Mouse (Mus musculus): ENCODE results near the gene Rnf208. TPM values are rescaled to one million over a fixed set of nuclear protein-coding genes. Genes with fewer than 3 reads are reported as not detected.

The Rnf208 gene
- polyA plus RNA-seq, 1 experiment from 2014 or later, result 19.8 TPM

DNA sequence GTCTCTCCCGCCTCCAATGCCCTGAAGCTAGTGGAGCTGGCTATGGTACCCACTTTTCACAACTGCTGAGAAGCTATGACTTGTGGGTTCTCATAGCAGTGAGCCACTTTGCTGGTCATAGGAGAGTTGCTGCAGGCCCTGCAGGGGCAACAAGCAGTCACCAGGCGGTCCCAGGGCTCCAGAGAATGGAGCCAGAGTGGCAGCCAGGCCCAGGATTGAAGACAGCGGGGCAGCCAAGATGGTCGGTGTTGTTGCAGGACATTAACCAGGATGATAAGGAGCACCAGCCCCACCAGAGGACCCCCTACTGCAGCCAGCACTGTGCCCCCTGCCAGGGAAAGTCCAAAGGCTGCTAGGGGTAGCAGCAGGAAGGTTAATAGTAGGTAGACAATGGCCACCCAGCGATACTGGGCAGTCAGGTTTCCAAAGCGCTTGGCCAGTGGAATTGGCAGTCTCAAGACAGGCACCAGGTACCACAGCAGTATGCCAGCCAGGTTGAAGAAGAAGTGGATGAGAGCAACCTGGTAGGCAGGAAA, 13.0 kb upstream of the Rnf208 start:
- Histone ChIP-seq H3K4me2 (replicated peaks; ENCODE audit: low read depth, low read length) (no peak overlapping the region), H3K27me3 (ENCODE audit: control insufficient read depth, insufficient read depth, low read length) (no peaks in the 10 kb centered on the region), H3K9ac (ENCODE audit: low read depth, low read length) (no peak overlapping the region), H3K36me3 (ENCODE audit: control insufficient read depth, insufficient read depth, low read length) (no peaks in the 10 kb centered on the region), H3K4me3 (ENCODE audit: low read length) (no peak overlapping the region), H3K27ac (ENCODE audit: low read depth, low read length) (no peak overlapping the region), H3K4me1 (ENCODE audit: control insufficient read depth, insufficient read depth, low read length) (peaks cover 12% of the 10 kb centered on the region; the same call in 1 of the 2 replicates), H3K9me3 (ENCODE audit: control insufficient read depth, low read length) (no peaks in the 10 kb centered on the region)
- WGBS, result 68% methylated on average over 6 of the region's 6 CpGs
- ATAC-seq (ENCODE audit: low FRiP score, low TSS enrichment), result no peak

DNA sequence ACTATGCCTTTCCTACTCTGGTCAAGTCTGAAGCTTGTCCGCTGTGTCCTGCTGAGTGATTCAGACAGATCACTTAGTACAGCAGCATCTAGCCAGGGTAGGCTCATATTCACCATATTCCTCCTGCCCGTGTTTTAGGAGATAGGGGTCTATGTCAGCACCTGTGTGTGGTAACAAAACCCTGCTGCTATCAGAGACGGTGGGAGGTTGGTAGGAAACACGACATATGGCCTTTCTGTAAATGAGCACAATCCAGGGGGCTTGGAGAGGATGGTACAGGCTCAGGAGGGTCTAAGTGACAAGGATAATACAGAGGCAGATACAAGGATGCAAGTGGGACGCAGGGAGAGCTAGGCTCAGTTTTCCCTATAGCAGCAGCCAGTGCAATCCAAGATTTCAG, 12.5 kb upstream of the Rnf208 start:
- H3K36me3 ChIP-seq (ENCODE audit: control insufficient read depth, insufficient read depth, low read length), result no peaks in the 10 kb centered on the region
- no peaks in the 10 kb centered on the region for H3K27me3 ChIP-seq (ENCODE audit: control insufficient read depth, insufficient read depth, low read length)
- ATAC-seq (ENCODE audit: low FRiP score, low TSS enrichment), result no peak
- no peak overlapping the region for H3K4me2 ChIP-seq (replicated peaks; ENCODE audit: low read depth, low read length)
- no peak overlapping the region for H3K9ac ChIP-seq (ENCODE audit: low read depth, low read length)
- no peak overlapping the region for H3K4me3 ChIP-seq (ENCODE audit: low read length)
- no peaks in the 10 kb centered on the region for H3K9me3 ChIP-seq (ENCODE audit: control insufficient read depth, low read length)
- no peak overlapping the region for H3K27ac ChIP-seq (ENCODE audit: low read depth, low read length)
- peaks cover 12% of the 10 kb centered on the region; the same call in 1 of the 2 replicates for H3K4me1 ChIP-seq (ENCODE audit: control insufficient read depth, insufficient read depth, low read length)
- 78% methylated on average over 5 of the region's 5 CpGs for WGBS

DNA sequence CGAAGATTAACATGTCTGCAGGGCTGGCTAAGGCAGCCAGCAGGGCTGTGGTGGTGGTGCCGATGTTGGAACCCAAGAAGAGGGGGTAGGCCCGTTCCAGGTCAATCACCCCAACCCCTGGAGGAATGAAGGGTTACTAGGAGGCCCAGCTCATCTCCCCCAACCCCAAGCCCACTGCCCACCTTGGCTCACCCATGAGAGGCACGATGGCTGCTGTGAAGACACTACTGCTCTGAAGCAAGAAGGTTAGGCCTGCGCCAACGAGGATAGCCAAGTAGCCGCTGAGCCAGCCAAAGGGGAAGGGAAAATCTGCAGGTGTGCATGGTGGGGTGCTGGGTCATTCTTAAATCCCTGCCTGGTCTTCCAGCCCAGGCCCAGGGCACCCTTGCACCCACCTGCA, 11.5 kb upstream of the Rnf208 start:
- no peaks in the 10 kb centered on the region for H3K27me3 ChIP-seq (ENCODE audit: control insufficient read depth, insufficient read depth, low read length)
- 86% methylated on average over 7 of the region's 7 CpGs for WGBS
- ATAC-seq (ENCODE audit: low FRiP score, low TSS enrichment), result no peak

DNA sequence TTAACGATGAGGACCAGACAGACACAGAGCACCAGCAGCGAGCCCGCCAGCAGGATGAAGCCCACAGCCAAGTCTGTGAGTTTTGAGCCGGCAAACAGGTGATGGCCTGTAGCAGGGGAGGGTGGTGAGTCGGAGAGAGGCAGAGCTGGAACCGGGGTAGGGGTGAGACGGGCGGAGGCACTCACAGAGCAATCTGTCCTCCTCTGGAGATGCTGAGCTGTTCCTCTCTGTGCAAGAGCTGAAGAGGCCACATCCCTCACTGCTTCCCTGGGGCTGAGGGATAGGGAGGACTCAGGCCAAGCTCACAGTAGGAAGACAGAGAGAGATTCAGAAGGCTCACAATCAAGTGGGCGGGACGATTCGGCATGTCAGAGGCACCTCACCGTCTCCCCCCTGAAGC, 11.0 kb upstream of the Rnf208 start:
- no peak overlapping the region for H3K9ac ChIP-seq (ENCODE audit: low read depth, low read length)
- H3K27ac ChIP-seq (ENCODE audit: low read depth, low read length), result no peak overlapping the region
- WGBS, result 57% methylated on average over 12 of the region's 12 CpGs
- no peaks in the 10 kb centered on the region for H3K9me3 ChIP-seq (ENCODE audit: control insufficient read depth, low read length)
- no peaks in the 10 kb centered on the region for H3K36me3 ChIP-seq (ENCODE audit: control insufficient read depth, insufficient read depth, low read length)
- H3K4me3 ChIP-seq (ENCODE audit: low read length), result no peak overlapping the region
- H3K4me1 ChIP-seq (ENCODE audit: control insufficient read depth, insufficient read depth, low read length), result peaks cover 5% of the 10 kb centered on the region; the same call in 1 of the 2 replicates
- no peak for ATAC-seq (ENCODE audit: low FRiP score, low TSS enrichment)
- no peaks in the 10 kb centered on the region for H3K27me3 ChIP-seq (ENCODE audit: control insufficient read depth, insufficient read depth, low read length)
- no peak overlapping the region for H3K4me2 ChIP-seq (replicated peaks; ENCODE audit: low read depth, low read length)

More for the DNA sequence above, 11.5 kb upstream of the Rnf208 start:
- H3K27ac ChIP-seq (ENCODE audit: low read depth, low read length), result no peak overlapping the region
- H3K36me3 ChIP-seq (ENCODE audit: control insufficient read depth, insufficient read depth, low read length), result no peaks in the 10 kb centered on the region
- H3K4me1 ChIP-seq (ENCODE audit: control insufficient read depth, insufficient read depth, low read length), result peaks cover 9% of the 10 kb centered on the region; the same call in 1 of the 2 replicates
- H3K4me2 ChIP-seq (replicated peaks; ENCODE audit: low read depth, low read length), result no peak overlapping the region
- no peak overlapping the region for H3K9ac ChIP-seq (ENCODE audit: low read depth, low read length)
- no peaks in the 10 kb centered on the region for H3K9me3 ChIP-seq (ENCODE audit: control insufficient read depth, low read length)
- no peak overlapping the region for H3K4me3 ChIP-seq (ENCODE audit: low read length)

DNA sequence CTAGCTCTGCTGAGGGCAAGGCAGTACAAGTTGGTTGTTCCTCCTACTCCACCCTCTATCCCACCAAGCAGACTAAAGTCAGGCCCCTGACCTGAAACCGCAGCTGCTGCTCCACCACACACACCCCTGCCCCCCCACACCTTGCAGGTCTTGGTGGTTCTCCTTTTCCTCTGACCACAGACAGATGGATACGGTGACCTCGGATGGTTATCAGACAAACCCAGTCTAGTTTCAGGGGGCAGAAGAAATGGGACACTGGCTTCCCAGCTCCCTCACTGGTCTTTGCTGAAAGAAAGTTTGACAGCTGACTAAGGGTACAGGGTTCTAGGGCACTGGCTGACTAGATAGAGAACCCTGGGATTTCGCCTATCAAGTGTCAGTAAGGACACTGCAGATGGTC, 8.6 kb upstream of the Rnf208 start:
- Histone ChIP-seq H3K4me2 (replicated peaks; ENCODE audit: low read depth, low read length) (no peak overlapping the region), H3K27ac (ENCODE audit: low read depth, low read length) (no peak overlapping the region), H3K36me3 (ENCODE audit: control insufficient read depth, insufficient read depth, low read length) (no peaks in the 10 kb centered on the region), H3K4me3 (ENCODE audit: low read length) (no peak overlapping the region), H3K27me3 (ENCODE audit: control insufficient read depth, insufficient read depth, low read length) (no peaks in the 10 kb centered on the region), H3K4me1 (ENCODE audit: control insufficient read depth, insufficient read depth, low read length) (no peaks in the 10 kb centered on the region), H3K9me3 (ENCODE audit: control insufficient read depth, low read length) (no peaks in the 10 kb centered on the region), H3K9ac (ENCODE audit: low read depth, low read length) (no peak overlapping the region)
- 85% methylated on average over 4 of the region's 4 CpGs for WGBS
- ATAC-seq (ENCODE audit: low FRiP score, low TSS enrichment), result no peak

- Histone ChIP-seq H3K27me3 (ENCODE audit: control insufficient read depth, insufficient read depth, low read length) (no peaks in the 10 kb centered on the region), H3K4me3 (ENCODE audit: low read length) (no peak within 1 kb of the TSS), H3K4me2 (replicated peaks; ENCODE audit: low read depth, low read length) (no peak within 1 kb of the TSS), H3K4me1 (ENCODE audit: control insufficient read depth, insufficient read depth, low read length) (no peaks in the 10 kb centered on the region), H3K9ac (ENCODE audit: low read depth, low read length) (no peak within 1 kb of the TSS), H3K27ac (ENCODE audit: low read depth, low read length) (no peak within 1 kb of the TSS), H3K9me3 (ENCODE audit: control insufficient read depth, low read length) (no peaks in the 10 kb centered on the region), H3K36me3 (ENCODE audit: control insufficient read depth, insufficient read depth, low read length) (no peaks in the 10 kb centered on the region)
- 68% methylated on average over 3 of the region's 3 CpGs for WGBS
- ATAC-seq (ENCODE audit: low FRiP score, low TSS enrichment), result no peak
Observed at GRCm38 (mm10) chr2:25234050-25234449, 8.0 kb upstream of the Rnf208 start, which contains the start of gene Slc34a3. TSS of gene Slc34a3 (minus strand) at chr2:25234364.

DNA sequence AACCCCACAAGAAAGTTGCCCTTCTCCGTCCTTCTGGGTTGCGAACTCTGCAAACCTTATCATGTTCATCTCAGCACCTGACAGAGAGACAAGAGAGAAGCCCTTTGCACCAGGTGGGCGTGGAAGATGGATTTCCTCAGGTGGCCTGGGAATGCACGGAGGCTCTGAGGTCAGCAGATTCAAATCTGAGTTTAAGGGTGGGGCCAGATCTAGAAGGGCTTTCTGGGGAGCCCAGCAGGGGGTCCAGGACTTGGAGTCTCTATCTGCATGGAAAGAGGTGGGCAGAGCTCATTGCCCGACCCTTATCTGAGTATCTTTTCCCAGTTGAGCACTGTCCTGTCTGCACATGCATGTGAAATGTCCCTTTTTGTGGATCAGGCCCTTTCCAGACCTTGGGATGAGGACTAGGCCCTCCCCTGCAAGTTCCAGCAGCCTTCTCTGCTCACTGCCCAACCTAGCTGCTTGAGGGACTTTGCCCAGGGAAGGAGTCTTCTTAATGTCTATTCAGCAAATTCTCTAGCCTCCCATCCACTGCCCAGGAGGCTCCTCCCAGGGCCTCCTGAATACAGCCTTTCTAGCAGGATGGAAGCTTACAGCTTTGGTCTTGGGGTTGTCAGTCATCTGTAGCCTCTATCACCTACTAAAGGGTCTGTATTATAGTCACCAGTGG, 7.4 kb upstream of the Rnf208 start:
- no peak overlapping the region for H3K27ac ChIP-seq (ENCODE audit: low read depth, low read length)
- no peaks in the 10 kb centered on the region for H3K36me3 ChIP-seq (ENCODE audit: control insufficient read depth, insufficient read depth, low read length)
- no peak overlapping the region for H3K4me2 ChIP-seq (replicated peaks; ENCODE audit: low read depth, low read length)
- 68% methylated on average over 5 of the region's 5 CpGs for WGBS
- no peaks in the 10 kb centered on the region for H3K27me3 ChIP-seq (ENCODE audit: control insufficient read depth, insufficient read depth, low read length)
- H3K4me3 ChIP-seq (ENCODE audit: low read length), result no peak overlapping the region
- H3K9ac ChIP-seq (ENCODE audit: low read depth, low read length), result no peak overlapping the region
- ATAC-seq (ENCODE audit: low FRiP score, low TSS enrichment), result no peak
- H3K4me1 ChIP-seq (ENCODE audit: control insufficient read depth, insufficient read depth, low read length), result no peaks in the 10 kb centered on the region
- H3K9me3 ChIP-seq (ENCODE audit: control insufficient read depth, low read length), result no peaks in the 10 kb centered on the region

DNA sequence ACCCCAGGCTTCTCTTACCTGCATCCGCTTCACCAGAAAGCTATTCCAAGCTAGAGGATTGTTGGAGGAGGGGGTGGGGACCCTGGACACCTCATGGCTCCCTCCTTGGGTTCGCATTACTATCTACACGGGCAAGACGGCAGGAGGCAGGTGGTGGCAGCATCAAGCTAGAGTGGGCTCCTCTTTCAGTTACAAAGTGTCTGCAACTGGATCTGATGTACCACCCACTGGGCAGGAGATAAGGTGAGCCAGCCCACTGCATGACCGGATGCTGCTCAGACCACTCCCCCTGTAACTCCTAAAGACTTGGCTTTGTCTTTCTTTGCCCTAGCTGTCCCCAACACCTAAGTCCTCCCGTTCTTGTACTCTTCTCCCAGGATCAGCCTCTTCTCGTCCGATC, 5.4 kb upstream of the Rnf208 start, which contains the start of gene Rnf224:
TSS of gene Rnf224 (minus strand) at position 174 of the 400 bp plus-strand sequence.
- Histone ChIP-seq H3K9me3 (ENCODE audit: control insufficient read depth, low read length) (no peaks in the 10 kb centered on the region), H3K4me3 (ENCODE audit: low read length) (no peak within 1 kb of the TSS), H3K4me2 (replicated peaks; ENCODE audit: low read depth, low read length) (no peak within 1 kb of the TSS), H3K9ac (ENCODE audit: low read depth, low read length) (no peak within 1 kb of the TSS), H3K27me3 (ENCODE audit: control insufficient read depth, insufficient read depth, low read length) (no peaks in the 10 kb centered on the region), H3K36me3 (ENCODE audit: control insufficient read depth, insufficient read depth, low read length) (no peaks in the 10 kb centered on the region), H3K4me1 (ENCODE audit: control insufficient read depth, insufficient read depth, low read length) (peaks cover 5% of the 10 kb centered on the region; the same call in 1 of the 2 replicates), H3K27ac (ENCODE audit: low read depth, low read length) (no peak within 1 kb of the TSS)
- WGBS, result 32% methylated on average over 8 of the region's 8 CpGs
- ATAC-seq (ENCODE audit: low FRiP score, low TSS enrichment), result no peak

DNA sequence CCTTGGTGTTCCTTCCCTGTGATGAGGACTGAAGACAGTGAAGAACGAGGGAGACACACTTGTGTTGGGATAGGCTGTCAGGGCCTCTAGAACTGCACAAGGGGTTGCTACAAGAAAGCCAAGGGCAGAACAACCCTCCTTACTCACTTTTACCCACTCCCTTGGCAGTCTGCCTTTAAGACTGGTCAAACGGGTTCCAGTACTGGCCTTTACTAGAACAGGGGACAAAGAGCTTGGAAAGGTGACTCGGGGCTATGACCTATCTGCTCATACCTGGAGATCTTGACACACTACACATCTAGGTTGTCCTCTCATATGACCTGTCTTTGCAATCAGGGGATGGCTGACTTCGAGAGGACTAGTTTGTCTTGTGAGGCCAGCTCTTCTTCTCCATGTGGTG, 4.5 kb upstream of the Rnf208 start:
- 58% methylated on average over 4 of the region's 4 CpGs for WGBS
- Histone ChIP-seq H3K4me2 (replicated peaks; ENCODE audit: low read depth, low read length) (no peak overlapping the region), H3K27ac (ENCODE audit: low read depth, low read length) (no peak overlapping the region), H3K27me3 (ENCODE audit: control insufficient read depth, insufficient read depth, low read length) (peaks cover 6% of the 10 kb centered on the region; the same call in 1 of the 2 replicates), H3K36me3 (ENCODE audit: control insufficient read depth, insufficient read depth, low read length) (no peaks in the 10 kb centered on the region), H3K4me1 (ENCODE audit: control insufficient read depth, insufficient read depth, low read length) (peaks cover 7% of the 10 kb centered on the region; the same call in 1 of the 2 replicates), H3K9me3 (ENCODE audit: control insufficient read depth, low read length) (no peaks in the 10 kb centered on the region), H3K4me3 (ENCODE audit: low read length) (no peak overlapping the region), H3K9ac (ENCODE audit: low read depth, low read length) (no peak overlapping the region)
- no peak for ATAC-seq (ENCODE audit: low FRiP score, low TSS enrichment)

Data from kidney, embryonic 14.5 days (tissue).